Mouse (Mus musculus) adrenal gland, adult 18-20 months (tissue): Measurements from ENCODE around the gene Olfr1290. TPM values are rescaled to one million over a fixed set of nuclear protein-coding genes. Genes with fewer than 3 reads are reported as not detected.

ENCODE experiments used
- DNase-seq, 2 experiments: peaks; one replicate each; pipeline ENCODE4 v3.0.0; 2021 to 2022; ENCODE audit warnings: low spot score in 2 of 2
- long read RNA-seq, 2 experiments: library from polyadenylated mRNA; stranded (forward); transcript quantifications; one replicate each; pipeline ENCODE4 v2.0.0; 2021
- total RNA-seq, 2 experiments: library from RNA; stranded (reverse); gene quantifications; 1 replicate in 1 of 2; 2 replicates in 1 of 2; pipeline ENCODE4 v1.2.3; 2021

Gene Olfr1290
- not detected for total RNA-seq
- long read RNA-seq, experiment 1 = 0 reads
- long read RNA-seq, experiment 2 = 0 reads

GRCm38 (mm10) chr2:111493729-111494128 lies at the start of gene Olfr1290:
Gene Olfr1290, minus strand, starts transcription at chr2:111493829.
- DNase-seq = no peak

- no peak for DNase-seq
Observed at GRCm38 (mm10) chr2:111540191-111540590, 46.6 kb upstream of the Olfr1290 start, which contains the start of gene Olfr1294. Gene Olfr1294, minus strand, starts transcription at chr2:111540291.

GRCm38 (mm10) chr2:111524903-111525302 lies 31.3 kb upstream of the Olfr1290 start, which contains the start of gene Olfr1293-ps:
Gene Olfr1293-ps, plus strand, starts transcription at chr2:111525203.
- no peak for DNase-seq

- DNase-seq = no peak
Observed at GRCm38 (mm10) chr2:111517451-111517850, 23.8 kb upstream of the Olfr1290 start.

- DNase-seq = no peak
Observed at GRCm38 (mm10) chr2:111496880-111497279, 3.3 kb upstream of the Olfr1290 start, which contains the start of gene Olfr1291-ps1. Gene Olfr1291-ps1, plus strand, starts transcription at chr2:111497180.

DNA sequence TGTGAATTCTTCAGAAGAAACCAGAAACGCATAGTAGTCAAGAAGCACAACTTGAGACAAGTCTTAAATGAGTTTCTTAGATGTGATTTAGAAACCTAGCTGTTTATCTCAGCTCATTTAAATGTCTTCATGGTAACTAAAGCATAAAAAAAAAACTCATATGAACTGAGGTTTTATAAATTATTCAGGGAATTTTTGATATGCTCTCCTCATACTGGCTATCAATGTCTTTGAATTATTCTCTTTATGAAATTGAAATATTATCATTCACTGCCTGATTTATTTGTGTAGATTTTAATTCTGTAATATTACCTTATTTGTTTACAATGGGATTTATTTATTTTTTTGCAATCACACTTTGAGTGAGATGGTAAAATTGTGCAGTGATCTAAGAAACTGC lies 13.1 kb downstream of the Olfr1290 start, which contains the start of gene Olfr1289:
Gene Olfr1289, plus strand, starts transcription at position 301 of the 400 bp plus-strand sequence.
- DNase-seq = no peak

- no peak for DNase-seq
Observed at GRCm38 (mm10) chr2:111473801-111474200, 19.8 kb downstream of the Olfr1290 start, which contains the start of gene Olfr1288. Gene Olfr1288, plus strand, starts transcription at chr2:111474101.

GRCm38 (mm10) chr2:111448842-111449241 lies 44.8 kb downstream of the Olfr1290 start, which contains the start of gene Olfr1287:
Gene Olfr1287, plus strand, starts transcription at chr2:111449142.
- no peak for DNase-seq

Other genes with a start within 250 kb of the Olfr1290 start
- gene Olfr1276, start 239.3 kb downstream of the Olfr1290 start, total RNA-seq = not detected
- gene Olfr1277, start 219.7 kb downstream of the Olfr1290 start, total RNA-seq = not detected
- not detected for gene Olfr1278, start 203.7 kb downstream of the Olfr1290 start, total RNA-seq
- gene Olfr1279, start 193.2 kb downstream of the Olfr1290 start, total RNA-seq = not detected
- gene Olfr1280, start 179.8 kb downstream of the Olfr1290 start, total RNA-seq = not detected
- not detected for gene Olfr1281, start 167.3 kb downstream of the Olfr1290 start, total RNA-seq
- gene Olfr1282, start 157.8 kb downstream of the Olfr1290 start, total RNA-seq = not detected
- gene Olfr1283, start 127.0 kb downstream of the Olfr1290 start, total RNA-seq = not detected
- gene Olfr1284, start 118.3 kb downstream of the Olfr1290 start, total RNA-seq = not detected
- not detected for gene Olfr1286, start 70.7 kb downstream of the Olfr1290 start, total RNA-seq
- gene Olfr1287, start 44.7 kb downstream of the Olfr1290 start, total RNA-seq = not detected
- gene Olfr1288, start 19.7 kb downstream of the Olfr1290 start, total RNA-seq = not detected
- gene Olfr1289, start 13.0 kb downstream of the Olfr1290 start, total RNA-seq = not detected
- gene Olfr1291-ps1, start 3.4 kb upstream of the Olfr1290 start, total RNA-seq = not detected
- gene Olfr1293-ps, start 31.4 kb upstream of the Olfr1290 start, total RNA-seq = not detected
- gene Olfr1294, start 46.5 kb upstream of the Olfr1290 start, total RNA-seq = not detected
- gene Olfr1295, start 75.9 kb upstream of the Olfr1290 start, total RNA-seq = not detected
- not detected for gene Olfr1297, start 132.7 kb upstream of the Olfr1290 start, total RNA-seq
- not detected for gene Olfr1298, start 155.4 kb upstream of the Olfr1290 start, total RNA-seq
- not detected for gene Olfr1299, start 167.6 kb upstream of the Olfr1290 start, total RNA-seq